Mouse (Mus musculus) left cerebral cortex, adult 18-20 months (tissue): Measurements from ENCODE around the gene Lingo3. TPM values are rescaled to one million over a fixed set of nuclear protein-coding genes. Genes with fewer than 3 reads are reported as not detected.
"Not testable (repeated sequence)": the region's sequence is repeated elsewhere in the genome, so short reads cannot be mapped to it uniquely, and the experiment has no call there.

ENCODE experiments used
- DNase-seq, 2 experiments: peaks; one replicate each; pipeline ENCODE4 v3.0.0; 2021 to 2022; ENCODE audit warnings: low spot score in 2 of 2, mixed read lengths in 1 of 2
- total RNA-seq, 2 experiments: library from RNA; stranded (reverse); gene quantifications; 2 replicates each; pipeline ENCODE4 v1.2.3; 2021

Lingo3 gene
- total RNA-seq, 2 experiments from 2014 or later, result 35.4 to 45.0 TPM

GRCm38 (mm10) chr10:80823316-80823715, 20.5 kb downstream of the Lingo3 start:
- no peak for DNase-seq

GRCm38 (mm10) chr10:80822528-80822927, 21.3 kb downstream of the Lingo3 start:
- no peak for DNase-seq

GRCm38 (mm10) chr10:80821991-80822390, 21.8 kb downstream of the Lingo3 start:
- DNase-seq, result no peak

- no peak for DNase-seq
Observed at GRCm38 (mm10) chr10:80819406-80819805, 24.4 kb downstream of the Lingo3 start.

- no peak for DNase-seq
Observed at GRCm38 (mm10) chr10:80818599-80819281, 25.1 kb downstream of the Lingo3 start.

GRCm38 (mm10) chr10:80817955-80818354, 25.9 kb downstream of the Lingo3 start:
- not testable (repeated sequence) for DNase-seq

- DNase-seq, result no peak
Observed at GRCm38 (mm10) chr10:80817164-80817563, 26.7 kb downstream of the Lingo3 start.

- DNase-seq, result not testable (repeated sequence)
Observed at GRCm38 (mm10) chr10:80816303-80816702, 27.5 kb downstream of the Lingo3 start.

- no peak for DNase-seq
Observed at GRCm38 (mm10) chr10:80814800-80815199, 29.0 kb downstream of the Lingo3 start.

- DNase-seq, result no peak
Observed at GRCm38 (mm10) chr10:80813366-80813765, 30.5 kb downstream of the Lingo3 start, which contains the start of gene Jsrp1. TSS of gene Jsrp1 (minus strand) at chr10:80813498.

GRCm38 (mm10) chr10:80812391-80813041, 31.3 kb downstream of the Lingo3 start:
- no peak for DNase-seq

GRCm38 (mm10) chr10:80810084-80810483, 33.8 kb downstream of the Lingo3 start:
- DNase-seq, result no peak

- DNase-seq, result peak; percentile 31 to 55
Observed at GRCm38 (mm10) chr10:80808985-80809632, 34.7 kb downstream of the Lingo3 start.

- no peak for DNase-seq
Observed at GRCm38 (mm10) chr10:80808099-80808984, 35.5 kb downstream of the Lingo3 start.

- DNase-seq, result peak; percentile 83 to 91
Observed at GRCm38 (mm10) chr10:80807057-80807627, 36.7 kb downstream of the Lingo3 start.

GRCm38 (mm10) chr10:80806341-80807056, 37.3 kb downstream of the Lingo3 start:
- DNase-seq, result no peak

- DNase-seq, result peak; percentile 79 to 85
Observed at GRCm38 (mm10) chr10:80805925-80806324, 37.9 kb downstream of the Lingo3 start.

- DNase-seq, result no peak
Observed at GRCm38 (mm10) chr10:80805322-80805721, 38.5 kb downstream of the Lingo3 start.

GRCm38 (mm10) chr10:80804916-80805315, 38.9 kb downstream of the Lingo3 start, which contains the start of gene Amh:
TSS of gene Amh (plus strand) at chr10:80805243.
- no peak for DNase-seq

- DNase-seq, result no peak
Observed at GRCm38 (mm10) chr10:80804340-80804739, 39.5 kb downstream of the Lingo3 start.
